Mouse (Mus musculus) bone marrow, adult 2 months (tissue): ENCODE measurements around the gene Ankrd34a.

Source experiments
- CTCF ChIP-seq: fragments of 200-500 bp; IDR thresholded peaks from 2 replicates; pipeline ENCODE4 v1.5.1; 2011; ENCODE audit warnings: low read length, control low read depth; ENCODE audit not compliant: control insufficient read depth, insufficient read depth
- POLR2A ChIP-seq: fragments of 200-500 bp; IDR thresholded peaks from 2 replicates; pipeline ENCODE4 v1.6.1; 2011; ENCODE audit warnings: low read depth, mild to moderate bottlenecking, control low read depth, low read length, borderline replicate concordance; ENCODE audit not compliant: control insufficient read depth

DNA sequence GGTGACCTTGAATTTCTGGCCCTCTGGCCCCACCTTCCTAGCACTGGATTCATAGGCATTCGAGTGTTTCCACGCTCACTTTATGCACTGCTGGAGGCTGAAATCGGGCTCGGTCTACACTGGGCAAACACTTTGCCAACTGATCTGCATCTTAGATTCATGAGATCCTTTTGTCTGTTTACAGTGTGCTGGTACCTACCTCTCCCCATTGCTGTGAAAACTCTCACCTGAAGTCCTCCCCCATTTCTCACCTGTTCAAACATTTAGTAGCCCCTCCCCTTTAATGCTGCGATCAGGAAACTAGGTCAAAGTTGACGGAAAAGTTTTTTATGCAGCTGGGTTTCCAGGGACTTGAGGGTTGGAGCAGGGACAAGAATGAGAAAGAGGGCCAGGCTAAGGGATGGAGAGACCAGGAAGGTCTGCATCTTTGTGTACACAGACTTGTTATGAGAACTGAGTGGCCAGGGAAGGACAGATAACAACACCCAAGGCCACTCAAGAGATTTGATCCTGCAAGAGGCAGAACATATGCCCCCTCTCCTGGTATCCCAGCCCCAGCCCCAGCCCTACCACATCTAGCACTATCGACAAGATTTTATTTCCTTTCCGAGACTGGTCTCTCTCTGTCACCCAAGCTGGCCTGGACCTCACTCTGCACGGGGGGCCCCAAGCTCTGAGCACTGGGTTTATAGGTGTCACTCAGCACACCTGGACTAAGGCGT, 32.4 kb upstream of the Ankrd34a start:
- no peak for TF ChIP-seq CTCF
- no peak for TF ChIP-seq POLR2A
